Mouse (Mus musculus) macrophage (primary cell): ENCODE results near the gene Nacc1. TPM values are rescaled to one million over a fixed set of nuclear protein-coding genes. Genes with fewer than 3 reads are reported as not detected.

Source experiments
- H3K27ac ChIP-seq: fragments of 350-480 bp; formaldehyde crosslinking; 2 replicates; pipeline ENCODE4 v1.9.0; 2021
- H3K36me3 ChIP-seq: fragments of 350-480 bp; formaldehyde crosslinking; 2 replicates; pipeline ENCODE4 v1.9.0; 2021; ENCODE audit errors: inconsistent target
- H3K4me3 ChIP-seq: fragments of 350-480 bp; formaldehyde crosslinking; 2 replicates; pipeline ENCODE4 v1.9.0; 2021; ENCODE audit errors: inconsistent target
- H3K79me2 ChIP-seq: fragments of 350-480 bp; formaldehyde crosslinking; 2 replicates; pipeline ENCODE4 v1.9.0; 2021; ENCODE audit errors: inconsistent target
- WGBS: methylation state at CpG from one replicate; pipeline ENCODE4 v1.1.7; 2026; ENCODE audit warnings: inconsistent platforms; ENCODE audit not compliant: missing documents; 5-methylcytosine and 5-hydroxymethylcytosine counted together
- polyA plus RNA-seq: library from polyadenylated mRNA; stranded (reverse); fragments of 250-400 nt; gene quantifications from 3 replicates; pipeline ENCODE4 v1.2.4, GENCODE M21; 2018; ENCODE audit warnings: inconsistent platforms

The Nacc1 gene
- polyA plus RNA-seq, 1 experiment from 2014 or later, result 49.6 TPM

GRCm38 (mm10) chr8:84657203-84657602 is 30.5 kb downstream of the Nacc1 start:
- Histone ChIP-seq H3K79me2 (peaks cover 13% of the 10 kb centered on the region; the same call in 1 of the 2 replicates), H3K36me3 (no peaks in the 10 kb centered on the region), H3K4me3 (no peak overlapping the region), H3K27ac (no peak overlapping the region)

- H3K36me3 ChIP-seq, result no peaks in the 10 kb centered on the region
- no peak overlapping the region for H3K27ac ChIP-seq
- peak overlapping the region; percentile 8; the same call in 1 of the 2 replicates for H3K4me3 ChIP-seq
- 2% methylated on average over 23 of the region's 23 CpGs for WGBS
- H3K79me2 ChIP-seq, result peaks cover 10% of the 10 kb centered on the region; the same call in 1 of the 2 replicates
These were observed 31.0 kb downstream of the Nacc1 start for GRCm38 (mm10) chr8:84656641-84657126.

- Histone ChIP-seq H3K27ac (no peak overlapping the region), H3K36me3 (no peaks in the 10 kb centered on the region), H3K4me3 (no peak overlapping the region), H3K79me2 (peaks cover 5% of the 10 kb centered on the region; the same call in 1 of the 2 replicates)
- WGBS, result 23% methylated on average over 10 of the region's 10 CpGs
These were observed 31.5 kb downstream of the Nacc1 start for GRCm38 (mm10) chr8:84656191-84656525.

DNA sequence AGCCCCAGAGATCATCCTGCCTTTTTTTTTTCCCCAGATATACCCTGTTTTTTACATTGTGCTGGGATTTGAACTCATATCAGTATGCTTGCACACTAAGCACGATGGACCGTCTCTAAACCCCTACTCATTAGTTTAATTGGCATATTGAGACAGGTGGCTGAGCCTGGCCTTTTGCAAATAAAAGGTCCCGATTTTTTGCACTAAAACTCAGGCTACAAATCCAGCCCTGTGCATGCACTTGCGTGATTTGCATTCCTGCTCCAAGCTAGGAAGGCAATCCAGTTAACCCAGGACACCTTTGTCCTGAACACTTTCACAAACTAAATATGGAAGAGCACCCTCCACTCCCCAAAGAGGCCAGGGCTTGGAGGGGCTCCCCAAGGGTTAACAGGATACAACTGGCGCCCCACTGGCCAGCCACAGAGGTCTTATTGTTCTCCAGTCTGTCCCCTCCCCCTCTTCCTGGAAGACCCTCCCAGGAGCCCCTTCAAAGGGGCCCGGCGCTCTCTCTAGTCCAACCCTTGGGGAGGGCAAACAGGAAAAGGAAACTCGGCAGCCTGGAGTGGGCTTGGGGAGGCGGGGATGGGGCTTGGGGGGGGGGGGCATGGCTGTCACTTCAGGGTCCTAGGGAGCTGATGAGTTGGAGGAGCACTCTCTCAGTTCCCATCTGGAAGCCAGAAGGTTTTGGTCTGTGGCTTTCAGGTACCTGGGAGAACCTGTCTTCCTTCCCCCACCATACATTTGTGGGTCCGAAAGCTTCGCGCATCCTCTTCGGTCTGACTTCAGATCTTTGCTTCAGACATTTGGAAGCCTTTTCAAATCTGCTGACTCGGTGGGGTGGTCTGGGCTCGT is 32.1 kb downstream of the Nacc1 start:
- no peaks in the 10 kb centered on the region for H3K36me3 ChIP-seq
- H3K27ac ChIP-seq, result no peak overlapping the region
- no peak overlapping the region for H3K4me3 ChIP-seq
- WGBS, result 41% methylated on average over 11 of the region's 15 CpGs
- no peaks in the 10 kb centered on the region for H3K79me2 ChIP-seq

GRCm38 (mm10) chr8:84654597-84654996 is 33.1 kb downstream of the Nacc1 start:
- H3K4me3 ChIP-seq, result no peak overlapping the region
- no peaks in the 10 kb centered on the region for H3K79me2 ChIP-seq
- 63% methylated on average over 4 of the region's 4 CpGs for WGBS
- no peak overlapping the region for H3K27ac ChIP-seq
- no peaks in the 10 kb centered on the region for H3K36me3 ChIP-seq

- no peaks in the 10 kb centered on the region for H3K79me2 ChIP-seq
- WGBS, result 85% methylated on average over 9 of the region's 9 CpGs
- H3K27ac ChIP-seq, result no peak overlapping the region
- no peaks in the 10 kb centered on the region for H3K36me3 ChIP-seq
- H3K4me3 ChIP-seq, result no peak overlapping the region
These were observed 34.5 kb downstream of the Nacc1 start for GRCm38 (mm10) chr8:84653092-84653631.

DNA sequence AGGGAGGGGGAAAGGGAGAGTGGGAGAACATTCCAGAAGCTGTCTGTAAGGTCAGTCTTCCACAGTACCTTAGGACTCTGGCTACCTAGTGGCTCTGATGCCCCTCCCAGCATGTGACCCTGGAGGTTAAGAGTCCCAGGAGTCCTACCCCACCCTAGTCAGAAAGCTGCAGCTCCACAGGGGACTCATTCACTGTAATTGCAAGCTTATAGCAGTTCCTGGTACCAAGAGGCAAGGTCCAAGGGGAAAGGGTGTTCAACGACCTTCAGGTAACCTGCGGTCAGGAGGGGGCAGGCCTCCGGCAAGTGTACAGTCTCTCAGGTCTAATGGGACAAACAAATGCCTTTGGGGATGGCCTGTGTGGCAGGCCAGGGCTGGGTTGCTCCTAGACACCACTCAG is 37.4 kb downstream of the Nacc1 start:
- WGBS, result 94% methylated on average over 3 of the region's 3 CpGs

DNA sequence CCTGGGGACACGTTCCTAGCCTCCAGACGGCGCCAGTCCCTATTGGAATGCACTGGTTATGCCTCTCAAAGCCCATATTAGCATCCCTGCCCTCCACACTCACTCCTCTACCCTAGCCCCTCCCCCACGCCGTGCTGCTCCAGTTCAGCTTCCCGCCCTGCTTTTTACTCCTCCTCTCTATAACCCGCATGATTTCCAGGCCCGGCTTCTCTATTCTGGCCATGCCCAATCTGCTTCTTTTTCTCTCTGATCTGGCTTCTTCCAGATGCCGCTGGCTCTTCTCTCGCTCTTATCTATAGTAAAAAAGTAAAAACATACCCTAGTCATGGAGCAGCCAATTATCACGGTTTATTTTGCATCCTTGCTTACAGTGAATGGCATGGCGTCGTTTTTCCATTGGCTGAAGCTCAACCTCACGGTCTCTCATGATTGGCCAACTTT is 40.2 kb downstream of the Nacc1 start:
- Histone ChIP-seq H3K4me3 (no peak overlapping the region), H3K79me2 (no peaks in the 10 kb centered on the region), H3K27ac (no peak overlapping the region), H3K36me3 (no peaks in the 10 kb centered on the region)
- WGBS, result 39% methylated on average over 14 of the region's 14 CpGs

More for the DNA sequence above, 37.4 kb downstream of the Nacc1 start:
- Histone ChIP-seq H3K36me3 (no peaks in the 10 kb centered on the region), H3K27ac (no peak overlapping the region), H3K79me2 (no peaks in the 10 kb centered on the region), H3K4me3 (no peak overlapping the region)

DNA sequence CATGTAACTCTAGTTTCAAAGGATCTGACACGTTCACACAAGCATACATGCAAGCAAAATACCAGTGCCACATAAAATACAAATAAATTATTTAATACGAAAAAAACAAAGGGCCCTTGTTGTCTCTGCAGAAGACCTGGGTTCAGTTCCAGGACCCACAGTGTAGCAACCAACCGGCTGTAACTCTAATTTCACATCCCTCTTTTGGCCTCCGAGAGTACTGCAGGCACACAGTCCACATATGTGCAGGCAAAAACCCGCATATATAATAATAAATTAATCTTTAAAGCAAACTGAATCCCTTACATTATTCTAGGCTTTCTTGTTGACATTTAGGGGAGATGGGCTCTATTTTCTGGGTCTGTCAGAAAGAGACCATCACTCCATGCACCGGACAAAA is 40.9 kb downstream of the Nacc1 start:
- Histone ChIP-seq H3K4me3 (no peak overlapping the region), H3K79me2 (no peaks in the 10 kb centered on the region), H3K27ac (no peak overlapping the region), H3K36me3 (no peaks in the 10 kb centered on the region)
- WGBS, result 50% methylated on average over 6 of the region's 6 CpGs

DNA sequence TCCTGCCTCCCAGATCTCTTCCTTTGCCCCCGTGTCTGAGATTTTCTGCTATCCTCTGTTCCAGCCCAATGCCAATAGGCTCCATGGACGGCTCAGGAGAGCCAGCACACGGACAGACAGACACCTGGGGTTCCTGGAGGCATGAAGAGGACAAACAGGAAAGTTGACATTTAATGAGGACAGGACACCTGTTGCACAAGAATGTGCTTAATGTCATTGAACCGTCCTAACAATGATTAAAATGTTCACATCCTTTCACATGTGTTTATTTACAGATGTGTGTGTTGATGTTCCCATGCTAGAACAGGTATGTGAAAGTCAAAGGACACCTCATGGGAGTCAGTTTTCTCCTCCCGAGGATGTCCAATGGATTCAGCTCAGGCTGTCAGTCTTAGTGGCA is 44.6 kb downstream of the Nacc1 start:
- H3K27ac ChIP-seq, result no peak overlapping the region
- no peaks in the 10 kb centered on the region for H3K79me2 ChIP-seq
- 86% methylated on average over 5 of the region's 5 CpGs for WGBS
- H3K36me3 ChIP-seq, result no peaks in the 10 kb centered on the region
- no peak overlapping the region for H3K4me3 ChIP-seq

GRCm38 (mm10) chr8:84641578-84642361 is 45.9 kb downstream of the Nacc1 start:
- no peaks in the 10 kb centered on the region for H3K36me3 ChIP-seq
- no peak overlapping the region for H3K27ac ChIP-seq
- WGBS, result 100% methylated on average over 1 of the region's 1 CpGs
- H3K4me3 ChIP-seq, result no peak overlapping the region
- H3K79me2 ChIP-seq, result no peaks in the 10 kb centered on the region

DNA sequence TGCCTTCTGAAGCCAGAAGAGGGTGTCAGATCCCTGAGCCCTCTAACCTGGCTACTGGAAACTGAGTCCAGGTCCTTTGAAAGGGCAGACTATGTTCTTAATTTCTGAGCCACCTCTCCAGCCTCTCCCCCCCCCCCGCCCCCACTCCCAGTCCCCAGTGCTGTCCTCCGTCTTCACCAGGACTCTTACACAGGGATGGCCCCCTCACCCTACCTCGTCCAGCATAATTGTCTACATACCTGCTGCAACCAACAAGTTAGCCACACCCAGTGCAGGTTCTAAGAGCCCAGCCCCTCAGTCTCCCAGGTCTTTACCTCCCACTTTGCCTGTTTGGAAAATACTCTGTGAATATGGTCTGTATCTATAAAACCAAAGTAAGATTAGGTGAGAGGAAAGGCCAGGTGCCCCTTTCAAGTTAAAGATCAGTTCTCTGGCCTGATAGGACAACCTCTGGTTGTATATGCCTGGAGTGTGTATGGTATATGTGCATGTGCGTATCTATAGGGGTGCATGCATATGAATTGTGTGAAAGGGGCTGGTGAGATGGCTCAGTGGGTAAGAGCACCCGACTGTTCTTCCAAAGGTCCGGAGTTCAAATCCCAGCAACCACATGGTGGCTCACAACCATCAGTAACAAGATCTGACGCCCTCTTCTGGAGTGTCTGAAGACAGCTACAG is 46.9 kb downstream of the Nacc1 start:
- no peaks in the 10 kb centered on the region for H3K36me3 ChIP-seq
- 88% methylated on average over 5 of the region's 7 CpGs for WGBS
- H3K27ac ChIP-seq, result no peak overlapping the region
- H3K79me2 ChIP-seq, result no peaks in the 10 kb centered on the region
- H3K4me3 ChIP-seq, result no peak overlapping the region

GRCm38 (mm10) chr8:84640010-84640588 is 47.6 kb downstream of the Nacc1 start:
- Histone ChIP-seq H3K27ac (no peak overlapping the region), H3K36me3 (no peaks in the 10 kb centered on the region), H3K4me3 (peak overlapping the region; percentile 51), H3K79me2 (no peaks in the 10 kb centered on the region)
- 50% methylated on average over 7 of the region's 9 CpGs for WGBS
